Mouse (Mus musculus): ENCODE data around the gene Smim1. TPM values are rescaled to one million over a fixed set of nuclear protein-coding genes. Genes with fewer than 3 reads are reported as not detected.

The Smim1 gene
- total RNA-seq, 2 experiments from 2014 or later = 10.2 to 11.1 TPM

DNA sequence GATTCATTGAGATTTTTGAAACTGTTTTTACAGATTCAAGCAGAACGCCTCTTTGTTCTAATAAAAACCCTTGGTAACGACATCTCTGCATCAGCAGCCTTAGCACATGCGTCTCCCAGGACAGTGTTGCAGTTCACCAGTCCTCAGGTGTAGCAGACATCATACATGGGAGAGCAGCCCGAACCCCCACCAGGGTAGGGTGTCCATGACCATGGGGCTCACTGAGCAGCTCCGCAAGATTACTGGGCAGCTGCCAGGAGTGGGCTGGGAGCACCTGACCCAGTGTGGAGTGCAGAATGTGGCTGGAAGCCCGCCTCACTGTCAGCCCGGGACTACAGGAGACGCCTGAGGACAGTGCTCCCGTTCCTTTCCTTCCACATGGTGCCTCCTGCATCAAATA, 4.6 kb downstream of the Smim1 start:
- no peak for DNase-seq

DNA sequence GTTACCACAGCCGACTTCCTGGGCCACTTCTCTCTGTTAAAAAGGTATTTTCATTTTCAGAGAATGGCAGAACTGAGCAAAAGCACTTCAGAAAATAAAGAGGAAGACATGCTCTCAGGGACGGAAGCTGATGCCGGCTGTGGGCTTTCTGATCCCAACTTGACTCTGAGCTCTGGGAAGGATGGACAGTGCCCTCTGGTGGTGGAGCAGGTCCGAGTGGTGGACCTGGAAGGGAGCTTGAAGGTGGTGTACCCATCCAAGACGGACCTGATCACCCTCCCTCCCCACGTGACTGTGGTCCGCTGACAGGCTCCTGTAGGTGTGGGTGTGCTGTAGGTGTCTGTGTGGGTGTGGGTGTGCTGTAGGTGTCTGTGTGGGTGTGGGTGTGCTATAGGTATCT, 6.5 kb downstream of the Smim1 start:
- DNase-seq = peak; percentile 52

DNA sequence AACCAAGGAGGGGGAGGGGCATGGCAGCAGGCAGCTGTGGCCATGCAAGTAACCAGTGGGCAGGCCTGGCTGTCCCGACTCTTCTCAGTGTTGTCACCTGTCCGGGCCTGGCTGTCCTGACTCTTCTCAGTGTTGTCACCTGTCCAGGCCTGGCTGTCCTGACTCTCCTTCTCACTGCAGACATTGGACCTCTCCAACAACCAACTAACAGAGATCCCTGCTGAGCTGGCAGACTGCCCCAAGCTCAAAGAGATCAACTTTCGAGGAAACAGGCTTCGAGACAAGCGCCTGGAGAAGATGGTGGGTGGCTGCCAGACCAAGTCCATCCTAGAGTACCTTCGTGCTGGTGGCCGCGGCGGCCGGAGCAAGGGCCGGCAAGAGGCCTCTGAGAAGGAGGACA, 10.6 kb downstream of the Smim1 start:
- peak; percentile 40 for DNase-seq

DNA sequence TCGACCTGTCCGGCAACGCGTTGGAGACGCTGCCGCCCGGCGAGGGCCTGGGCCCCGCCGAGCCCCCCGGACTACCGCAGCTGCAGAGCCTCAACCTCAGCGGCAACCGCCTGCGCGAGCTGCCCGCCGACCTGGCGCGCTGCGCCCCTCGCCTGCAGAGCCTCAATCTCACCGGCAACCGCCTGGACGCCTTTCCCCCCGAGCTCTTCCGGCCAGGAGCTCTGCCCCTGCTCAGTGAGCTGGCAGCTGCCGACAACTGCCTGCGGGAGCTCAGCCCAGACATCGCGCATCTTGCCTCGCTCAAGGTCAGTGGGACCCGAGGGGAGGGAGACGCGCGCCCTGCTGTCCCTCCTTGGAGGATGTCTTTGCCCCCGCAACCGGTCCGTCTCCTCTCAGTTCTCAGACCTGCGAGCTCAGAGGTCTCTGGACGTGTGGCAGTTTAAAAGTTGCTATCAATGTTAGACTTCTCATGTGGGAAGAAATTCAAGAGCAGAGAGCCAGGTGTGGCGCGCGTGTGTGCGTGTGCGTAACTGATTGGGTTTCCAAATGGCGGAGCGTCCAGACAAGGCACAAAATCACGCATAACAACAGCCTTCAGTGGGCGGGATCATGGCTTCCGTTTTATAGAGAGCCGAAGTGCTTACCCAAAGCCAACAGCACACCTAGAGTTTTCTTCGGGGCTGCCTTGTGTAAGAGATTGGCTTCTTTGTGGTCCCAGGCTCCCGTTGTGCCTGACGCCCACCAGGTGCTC, 13.7 kb downstream of the Smim1 start:
- no peak for DNase-seq

DNA sequence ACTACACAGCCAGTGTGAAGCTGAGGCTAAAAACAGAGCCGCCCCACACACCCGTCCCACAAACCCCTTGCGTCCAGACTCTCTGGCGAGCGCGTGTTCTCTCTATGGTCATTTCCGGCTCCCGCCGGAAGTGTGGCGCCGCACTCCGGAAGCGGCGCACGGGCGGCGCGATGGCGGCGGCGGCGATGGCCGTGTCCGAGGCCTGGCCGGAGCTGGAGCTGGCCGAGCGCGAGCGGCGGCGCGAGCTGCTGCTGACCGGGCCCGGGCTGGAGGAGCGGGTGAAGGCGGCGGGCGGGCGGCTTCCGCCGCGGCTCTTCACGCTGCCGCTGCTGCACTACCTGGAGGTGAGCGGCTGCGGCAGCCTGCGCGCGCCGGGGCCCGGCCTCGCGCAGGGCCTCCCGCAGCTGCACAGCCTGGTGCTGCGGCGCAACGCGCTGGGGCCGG, 14.4 kb downstream of the Smim1 start, which contains the start of gene Lrrc47:
Gene Lrrc47, plus strand, starts transcription at position 86 of the 444 bp plus-strand sequence.
- DNase-seq = peak; percentile 75

DNA sequence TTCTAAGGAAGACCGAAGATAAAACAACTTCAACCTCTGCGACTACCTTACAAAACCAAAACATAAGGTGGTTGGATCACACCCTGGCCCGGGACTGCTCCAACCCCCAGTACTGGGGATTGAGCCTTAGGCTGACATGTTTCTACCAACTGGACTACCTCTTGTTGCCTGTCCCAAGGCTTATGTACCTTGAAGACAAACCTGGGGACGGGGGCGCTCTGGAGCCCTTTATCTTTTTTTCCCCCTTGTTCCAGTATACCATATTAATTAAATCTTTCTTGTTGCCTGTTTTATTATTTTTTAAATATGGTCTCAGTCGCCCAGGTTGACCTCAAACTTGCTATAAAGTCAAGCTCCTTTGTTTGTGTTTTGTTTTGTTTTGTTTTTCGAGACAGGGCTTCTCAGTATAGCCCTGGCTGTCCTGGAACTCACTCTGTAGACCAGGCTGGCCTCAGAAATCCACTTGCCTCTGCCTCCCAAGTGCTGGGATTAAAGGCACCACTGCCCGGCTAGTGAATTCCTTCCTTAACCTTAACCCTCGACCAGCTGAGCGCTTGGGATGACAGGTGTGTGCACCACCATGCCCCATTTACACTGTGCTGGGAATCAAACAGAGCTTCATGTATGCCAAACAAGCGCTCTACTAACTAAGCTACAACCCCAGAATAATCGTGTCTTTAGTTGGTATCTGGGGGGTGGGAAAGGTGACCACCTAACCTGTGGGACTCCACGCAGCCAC, 15.0 kb downstream of the Smim1 start:
- no peak for DNase-seq

DNA sequence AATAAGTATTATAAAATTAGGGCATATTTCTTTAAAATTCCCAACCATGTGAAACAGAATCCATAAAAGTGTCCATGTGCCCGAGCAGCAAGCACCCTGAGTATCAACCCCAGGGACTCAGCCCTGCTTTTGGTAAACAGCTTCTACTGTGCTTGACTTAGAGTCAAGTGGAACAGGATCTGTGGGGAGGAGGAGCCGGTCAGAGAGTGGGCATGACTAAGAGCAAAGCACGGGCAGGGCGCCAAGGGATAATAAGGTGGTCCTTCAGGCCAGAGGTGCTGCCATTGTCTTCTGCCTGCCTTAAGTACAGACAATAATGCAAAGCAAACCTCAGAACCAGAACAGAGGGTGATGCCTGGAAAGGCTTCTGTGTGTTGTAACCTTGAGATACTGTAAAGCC, 18.3 kb downstream of the Smim1 start:
- DNase-seq = no peak

DNA sequence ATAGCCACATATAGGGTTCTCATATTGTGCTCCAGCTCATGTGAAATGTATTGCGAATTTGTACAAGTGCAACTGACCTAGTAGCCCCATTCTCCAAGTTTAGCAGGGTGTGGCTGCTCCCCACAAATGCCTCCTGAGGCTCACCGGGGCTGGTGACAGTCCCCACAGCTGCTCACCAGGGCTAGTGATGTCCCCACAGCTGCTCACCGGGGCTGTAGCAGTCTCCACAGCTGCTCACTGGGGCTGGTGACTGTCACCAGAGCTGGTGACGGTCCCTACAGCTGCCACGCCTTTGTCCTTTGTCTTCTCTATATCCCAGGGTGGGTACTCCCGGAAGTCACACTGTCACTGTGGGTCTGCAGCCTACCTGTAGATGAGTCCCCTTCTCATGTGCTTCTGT, 19.8 kb downstream of the Smim1 start:
- no peak for DNase-seq

DNA sequence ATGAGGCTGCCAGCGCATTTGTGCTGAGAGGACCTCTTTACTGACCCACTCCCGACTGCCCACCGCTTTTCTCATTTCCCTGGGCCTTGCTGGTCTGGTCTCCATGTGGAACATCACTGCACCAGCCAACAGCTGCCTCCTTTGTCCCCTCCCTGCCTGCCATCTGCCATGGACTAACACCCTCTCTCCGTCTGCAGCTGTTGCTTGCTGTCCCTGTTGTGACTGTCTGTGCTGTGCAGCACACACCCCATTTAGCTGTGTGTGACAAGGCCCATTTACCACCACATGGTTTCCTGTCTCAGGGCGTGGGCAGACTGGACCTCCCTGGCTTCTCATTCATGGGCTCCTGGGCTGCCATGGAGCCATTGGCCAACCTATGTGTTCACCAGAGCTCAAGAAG, 20.5 kb downstream of the Smim1 start:
- no peak for DNase-seq

DNA sequence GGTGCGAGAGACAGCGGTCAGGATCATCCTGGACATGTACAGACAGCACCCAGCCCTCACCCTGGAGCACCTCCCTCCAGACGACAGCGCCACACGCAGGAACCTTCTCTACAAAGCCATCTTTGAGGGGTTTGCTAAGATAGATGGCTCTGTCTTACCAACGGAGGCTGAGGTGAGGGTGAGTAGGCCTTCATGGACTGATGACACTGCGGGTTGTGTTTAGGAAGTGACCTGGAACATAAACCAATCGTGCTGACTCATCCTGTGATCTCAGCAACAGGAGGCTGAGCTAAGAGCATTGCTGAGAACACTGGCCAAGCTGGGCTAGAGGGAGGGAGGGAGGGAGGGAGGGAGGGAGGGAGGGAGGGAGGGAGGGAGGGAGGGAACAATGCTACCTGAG, 32.5 kb downstream of the Smim1 start:
- DNase-seq = no peak

DNA sequence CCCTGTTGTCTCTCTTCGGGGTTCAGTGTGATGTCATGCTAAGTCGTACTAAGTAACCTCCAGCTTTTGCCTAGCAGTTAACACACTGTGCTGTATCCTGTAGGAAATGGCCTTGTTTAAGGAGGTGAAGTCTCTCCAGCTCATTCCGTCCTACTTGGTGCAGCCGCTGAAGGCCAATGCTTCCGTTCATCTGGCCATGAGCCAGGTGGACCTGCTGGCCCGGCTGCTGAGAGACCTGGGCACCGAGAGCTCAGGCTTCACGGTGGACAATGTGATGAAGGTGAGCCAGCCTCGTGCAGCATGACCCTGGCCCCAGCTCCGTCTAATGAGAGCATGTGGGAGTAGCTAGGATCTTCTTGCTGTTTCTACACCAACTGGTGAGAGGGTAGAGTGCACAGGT, 33.3 kb downstream of the Smim1 start:
- no peak for DNase-seq

DNA sequence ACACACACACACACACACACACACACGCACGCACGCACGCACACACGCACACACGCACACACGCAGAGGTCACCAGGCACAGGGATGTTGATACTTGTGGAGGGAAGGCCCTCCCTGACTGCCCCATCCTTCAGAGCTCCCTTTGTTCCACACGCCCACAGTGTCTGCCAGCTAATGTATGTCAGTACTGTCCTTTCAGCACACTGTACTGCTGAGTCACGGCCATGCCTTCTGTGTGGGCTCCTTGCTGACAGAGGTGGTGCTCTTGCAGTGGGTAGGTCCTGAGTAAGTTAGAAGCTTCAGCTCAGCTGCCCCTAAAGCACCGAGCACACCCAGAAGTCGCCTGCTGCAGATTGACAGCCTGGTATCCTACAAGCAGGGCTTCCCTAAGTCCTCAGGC, 45.6 kb downstream of the Smim1 start:
- DNase-seq = no peak

DNA sequence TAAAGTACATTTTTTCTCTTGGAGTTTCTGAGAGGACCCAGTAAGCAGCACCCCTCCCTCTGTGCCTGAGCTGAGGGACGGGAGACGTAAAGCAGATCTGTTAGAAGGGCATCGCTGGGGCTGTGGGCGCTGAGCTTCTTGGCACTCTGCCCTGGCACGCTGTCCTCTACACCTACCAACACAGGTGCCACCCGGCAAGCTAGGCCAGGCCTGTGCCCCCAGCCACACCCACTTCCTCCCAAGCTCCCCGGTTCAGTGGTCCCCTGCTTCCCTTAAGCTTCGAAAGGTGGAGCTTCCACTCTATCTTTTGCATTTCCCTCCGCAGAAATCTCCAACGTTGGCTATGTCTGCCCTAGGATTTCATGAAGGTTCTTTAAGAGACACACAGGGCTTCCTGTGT, 46.8 kb downstream of the Smim1 start:
- DNase-seq = no peak

DNA sequence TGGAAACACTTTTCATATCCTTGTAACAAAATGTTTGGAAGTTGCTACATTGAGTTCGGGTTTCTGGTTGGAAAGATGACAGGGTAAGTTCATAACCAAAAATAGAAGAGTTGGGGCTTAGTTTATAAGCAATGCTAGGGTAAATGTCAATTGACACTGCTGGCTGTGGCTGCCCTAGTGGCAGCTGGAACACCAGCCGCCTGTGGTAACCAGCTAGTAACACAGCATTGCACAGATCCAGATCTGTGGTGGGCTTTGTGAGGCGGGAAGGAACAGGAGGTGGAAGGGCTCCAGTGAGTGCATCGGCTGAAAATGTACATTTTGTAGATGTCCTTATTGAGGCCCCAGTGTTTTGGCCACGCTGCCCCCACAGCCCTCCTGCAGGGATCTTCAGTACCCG, 50.3 kb downstream of the Smim1 start:
- no peak for DNase-seq

DNA sequence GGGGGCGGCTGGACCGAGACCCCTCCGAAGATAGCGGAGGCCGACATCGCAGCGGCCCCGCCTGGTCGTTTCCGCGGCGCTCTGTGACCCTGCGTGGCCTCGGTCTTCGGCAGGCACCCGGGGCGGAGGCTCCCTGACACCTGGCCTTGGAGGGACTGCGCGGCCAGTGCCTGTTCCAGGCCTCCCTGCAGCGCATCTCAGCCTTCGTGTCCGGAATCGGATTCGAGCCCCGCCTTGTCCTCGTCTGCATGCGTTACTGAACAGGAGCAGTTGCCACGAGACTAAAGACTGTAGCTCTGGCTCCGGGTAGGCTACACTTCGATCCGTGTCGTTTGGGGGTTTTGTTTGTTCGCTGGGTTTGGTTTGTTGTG, 50.8 kb downstream of the Smim1 start:
- DNase-seq = no peak

DNA sequence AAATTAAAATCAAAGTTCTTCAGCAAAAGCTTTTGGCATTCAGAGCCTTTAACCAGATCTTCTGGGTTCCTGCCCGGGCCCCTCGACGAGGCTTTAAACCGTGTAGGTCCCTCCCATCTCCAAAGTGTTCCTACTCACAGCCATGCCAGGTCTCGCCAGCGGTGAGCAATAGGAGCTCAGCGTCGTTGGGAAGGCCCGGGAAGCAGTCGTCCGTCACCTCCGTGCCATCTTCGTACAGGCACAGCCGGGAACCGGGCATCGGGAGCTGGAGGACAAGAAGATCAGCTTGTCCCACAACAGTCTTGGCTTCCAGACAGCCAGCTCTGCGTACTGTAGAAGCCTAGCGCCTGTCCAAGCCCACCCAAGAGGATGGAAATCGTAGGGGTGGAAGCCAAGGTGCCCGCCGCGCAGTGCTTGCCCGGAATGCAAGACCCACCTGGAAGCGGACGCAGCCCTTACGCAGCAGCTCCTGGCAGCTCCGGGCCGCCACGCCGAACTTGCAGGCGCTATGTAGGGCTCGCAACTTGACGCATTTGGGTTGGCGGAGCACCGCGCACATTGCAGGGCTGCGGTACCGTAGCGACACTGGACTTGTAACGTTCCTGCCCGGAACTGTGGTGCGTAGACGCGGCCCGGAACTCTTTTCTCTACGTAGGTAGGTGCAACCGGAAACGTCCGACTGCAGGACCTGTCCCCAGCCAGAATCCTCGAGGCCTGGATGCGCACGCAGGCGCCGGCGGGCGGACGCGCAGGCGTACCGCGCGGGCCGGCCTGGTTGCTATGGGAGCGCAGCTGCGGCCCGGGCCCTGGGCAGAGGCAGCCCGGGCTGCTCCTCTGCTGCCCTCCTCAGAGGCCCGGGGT, 51.4 kb downstream of the Smim1 start, which contains the start of the genes Dffb and Cep104:
Gene Dffb, minus strand, starts transcription at position 696 of the 861 bp plus-strand sequence.
Gene Cep104, plus strand, starts transcription at position 764 of the 861 bp plus-strand sequence.
- peak; percentile 96 for DNase-seq

Other genes with a start within 250 kb of the Smim1 start
- 10 to 100 TPM in 1 of 2 experiments, 1 to 10 TPM in 1; 9.5 to 14.6 TPM for gene A430005L14Rik, start 69.0 kb downstream of the Smim1 start, total RNA-seq (2021)
- 1 to 10 TPM; 3.1 to 5.4 TPM for gene Dffb, start 51.1 kb downstream of the Smim1 start, total RNA-seq (2021)
- gene Cep104, start 51.0 kb downstream of the Smim1 start, total RNA-seq (2021) = 10 to 100 TPM; 12.8 to 13.0 TPM
- gene Lrrc47, start 14.5 kb downstream of the Smim1 start, total RNA-seq (2021) = 10 to 100 TPM; 28.7 to 34.6 TPM
- gene Ccdc27, start 16.4 kb upstream of the Smim1 start, total RNA-seq (2021) = not detected
- not detected for gene Trp73, start 114.0 kb upstream of the Smim1 start, total RNA-seq (2021)
- 10 to 100 TPM in 1 of 2 experiments, 1 to 10 TPM in 1; 9.7 to 10.5 TPM for gene Wrap73, start 116.1 kb upstream of the Smim1 start, total RNA-seq (2021)
- gene Tprgl, start 134.4 kb upstream of the Smim1 start, total RNA-seq (2021) = 10 to 100 TPM; 80.1 to 90.4 TPM
- gene Megf6, start 144.5 kb upstream of the Smim1 start, total RNA-seq (2021) = 1 to 10 TPM; 4.4 to 4.7 TPM

Measured in gastrocnemius, postnatal 10 days (tissue).